Mouse (Mus musculus): ENCODE results near the gene Cbfb. TPM values are rescaled to one million over a fixed set of nuclear protein-coding genes. Genes with fewer than 3 reads are reported as not detected.
"Not testable (repeated sequence)": the region's sequence is repeated elsewhere in the genome, so short reads cannot be mapped to it uniquely, and the experiment has no call there.

Cbfb gene
- 10 to 100 TPM; 39.8 to 46.9 TPM for total RNA-seq (2021)
- long read RNA-seq, experiment 1, transcript Cbfb-201 (6 exons, 2,883 nt) = minor isoform, 11 of 40 reads
- long read RNA-seq, experiment 1, transcript Cbfb-202 (6 exons, 2,891 nt) = major isoform, 19 of 40 reads
- long read RNA-seq, experiment 1, partial matches to known transcripts = 3 of 40 reads
- long read RNA-seq, experiment 1, other reads (novel, unspliced or antisense) = 5 of 40 reads
- long read RNA-seq, experiment 2, transcript Cbfb-201 (6 exons, 2,883 nt) = minor isoform, 11 of 47 reads
- long read RNA-seq, experiment 2, transcript Cbfb-202 (6 exons, 2,891 nt) = major isoform, 23 of 47 reads
- long read RNA-seq, experiment 2, partial matches to known transcripts = 5 of 47 reads
- long read RNA-seq, experiment 2, other reads (novel, unspliced or antisense) = 7 of 47 reads

DNA sequence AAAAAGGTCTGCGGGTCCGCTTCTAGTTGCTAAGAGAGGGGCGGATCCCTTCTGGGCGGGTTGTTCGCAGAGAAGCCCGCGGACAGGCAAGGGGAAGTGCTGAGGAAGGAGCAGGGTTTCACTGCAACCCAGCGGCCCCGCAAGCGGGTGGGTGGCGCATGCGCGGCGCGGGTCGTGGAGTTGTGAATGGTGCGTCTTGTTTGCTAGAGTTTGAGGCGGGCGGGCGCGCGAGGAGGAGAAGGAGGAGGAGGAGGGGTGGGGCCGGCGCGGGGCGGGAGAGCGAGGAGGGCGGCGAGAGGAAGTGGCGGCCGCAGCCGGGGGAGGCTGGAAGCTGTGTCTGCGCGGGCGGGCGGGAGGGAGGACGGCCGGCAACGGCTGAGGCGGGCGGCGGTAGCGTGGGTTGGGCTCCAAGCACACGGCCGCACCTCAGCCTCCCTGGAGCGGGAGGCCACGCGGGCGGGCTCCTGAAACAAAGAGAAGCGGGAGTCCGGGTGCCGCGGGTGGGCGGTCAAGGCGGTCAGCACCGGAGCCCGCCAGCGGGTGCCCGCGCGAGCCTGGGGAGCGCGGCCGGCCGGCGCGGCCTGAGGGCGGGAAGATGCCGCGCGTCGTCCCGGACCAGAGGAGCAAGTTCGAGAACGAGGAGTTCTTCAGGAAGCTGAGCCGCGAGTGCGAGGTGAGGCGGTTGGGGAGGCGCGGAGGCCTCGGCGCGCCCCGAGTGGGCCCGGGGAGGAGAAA is at the start of gene Cbfb:
Gene Cbfb (plus strand): TSS at position 294 of the 735 bp plus-strand sequence.
- DNase-seq = peak; percentile 97

DNA sequence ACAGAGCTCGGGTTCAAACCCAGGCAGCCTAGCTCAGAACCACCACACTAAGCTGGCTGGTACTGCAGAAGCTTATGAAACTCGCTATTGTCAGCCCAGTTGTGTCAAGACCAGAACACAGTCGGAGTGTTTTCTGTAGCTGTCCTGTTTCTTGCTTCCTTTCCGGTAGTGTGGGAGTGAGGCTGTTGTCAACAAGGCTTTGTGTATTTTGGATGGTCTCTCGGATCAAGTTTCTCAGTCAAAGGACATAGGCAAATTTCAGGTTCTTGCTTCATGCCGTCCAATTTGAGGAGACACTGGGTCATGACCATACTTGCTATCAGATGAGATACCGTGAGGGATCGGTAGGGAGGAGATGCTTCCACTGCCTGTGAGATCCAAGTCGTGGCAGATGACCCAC is 40.6 kb upstream of the Cbfb start:
- DNase-seq = no peak

DNA sequence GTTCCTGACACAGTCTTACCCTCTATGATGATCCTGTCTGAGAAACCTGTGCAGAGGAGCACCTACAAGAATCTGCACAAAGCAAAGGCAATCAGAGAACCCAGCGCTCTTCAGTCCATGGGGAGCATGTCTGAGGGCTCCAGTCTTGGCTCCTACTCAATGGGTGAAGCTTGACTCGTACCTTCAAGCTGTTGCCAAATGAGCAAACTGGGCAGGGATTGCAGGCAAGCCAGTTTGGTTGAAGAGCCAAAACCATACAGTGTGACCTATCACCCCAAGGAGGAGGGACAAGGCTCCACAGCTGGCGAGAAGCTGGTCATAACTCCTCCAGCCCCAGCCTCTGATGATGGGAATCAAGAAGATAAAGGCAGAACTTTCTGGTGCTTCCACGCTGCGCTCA is 39.0 kb upstream of the Cbfb start, which contains the start of gene Ces4a:
Gene Ces4a (plus strand): TSS at position 292 of the 400 bp plus-strand sequence.
- DNase-seq = no peak

DNA sequence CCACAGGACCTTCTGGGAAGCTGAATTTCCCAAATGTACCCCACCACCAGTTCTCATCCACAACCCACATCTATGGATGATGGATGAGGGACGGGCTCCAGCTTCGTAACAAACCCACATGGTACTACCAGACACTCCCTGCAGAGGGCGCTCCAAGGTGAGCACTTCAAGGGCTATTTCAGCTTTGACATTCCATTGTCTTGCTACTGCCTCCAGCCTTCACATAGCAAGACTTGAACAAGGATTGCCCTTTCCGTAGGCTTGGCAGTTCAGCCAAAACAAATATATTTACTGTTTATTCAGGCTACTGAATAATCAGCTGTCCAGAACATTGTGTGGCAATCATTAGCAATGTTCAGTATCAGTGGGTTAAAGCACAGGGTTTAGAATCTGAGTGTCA is 32.1 kb upstream of the Cbfb start:
- peak; percentile 84 for DNase-seq

DNA sequence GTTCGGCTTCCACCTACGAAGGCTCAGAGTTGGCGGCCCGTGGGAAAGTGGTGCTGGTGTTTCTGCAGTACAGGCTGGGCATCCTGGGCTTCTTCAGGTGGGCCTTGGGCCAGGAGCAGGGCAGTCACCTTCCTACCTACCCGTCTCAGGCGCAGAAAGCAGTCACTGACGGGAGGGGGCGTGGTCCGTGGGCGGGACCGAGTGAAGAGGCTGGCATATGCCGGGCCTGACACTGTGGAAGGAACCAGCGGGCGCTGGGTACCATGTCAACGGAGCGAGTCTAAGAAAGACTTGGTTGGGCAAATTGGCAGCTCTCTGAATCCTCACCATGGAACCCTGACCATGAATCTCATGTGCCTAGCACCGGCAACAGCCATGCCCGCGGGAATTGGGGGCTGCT is 28.1 kb upstream of the Cbfb start:
- DNase-seq = no peak

DNA sequence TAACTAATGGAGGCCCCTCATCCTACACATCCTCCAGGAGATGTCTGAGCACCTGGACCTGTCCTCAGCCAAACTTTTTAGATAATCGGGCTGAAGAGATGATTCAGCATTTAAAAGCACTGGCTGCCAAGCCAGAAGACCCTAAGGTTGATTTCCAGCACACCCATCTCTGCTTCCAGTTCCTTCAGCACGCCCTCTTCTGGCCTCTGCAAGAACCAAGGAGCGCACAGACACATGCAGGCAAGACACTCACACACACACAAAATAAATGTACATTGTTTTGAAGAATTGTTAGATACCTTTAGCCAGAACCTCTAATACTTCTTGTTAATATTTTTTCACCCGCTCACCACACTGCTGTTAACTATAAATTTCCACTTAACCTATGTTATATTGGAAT is 18.8 kb upstream of the Cbfb start:
- DNase-seq = no peak

DNA sequence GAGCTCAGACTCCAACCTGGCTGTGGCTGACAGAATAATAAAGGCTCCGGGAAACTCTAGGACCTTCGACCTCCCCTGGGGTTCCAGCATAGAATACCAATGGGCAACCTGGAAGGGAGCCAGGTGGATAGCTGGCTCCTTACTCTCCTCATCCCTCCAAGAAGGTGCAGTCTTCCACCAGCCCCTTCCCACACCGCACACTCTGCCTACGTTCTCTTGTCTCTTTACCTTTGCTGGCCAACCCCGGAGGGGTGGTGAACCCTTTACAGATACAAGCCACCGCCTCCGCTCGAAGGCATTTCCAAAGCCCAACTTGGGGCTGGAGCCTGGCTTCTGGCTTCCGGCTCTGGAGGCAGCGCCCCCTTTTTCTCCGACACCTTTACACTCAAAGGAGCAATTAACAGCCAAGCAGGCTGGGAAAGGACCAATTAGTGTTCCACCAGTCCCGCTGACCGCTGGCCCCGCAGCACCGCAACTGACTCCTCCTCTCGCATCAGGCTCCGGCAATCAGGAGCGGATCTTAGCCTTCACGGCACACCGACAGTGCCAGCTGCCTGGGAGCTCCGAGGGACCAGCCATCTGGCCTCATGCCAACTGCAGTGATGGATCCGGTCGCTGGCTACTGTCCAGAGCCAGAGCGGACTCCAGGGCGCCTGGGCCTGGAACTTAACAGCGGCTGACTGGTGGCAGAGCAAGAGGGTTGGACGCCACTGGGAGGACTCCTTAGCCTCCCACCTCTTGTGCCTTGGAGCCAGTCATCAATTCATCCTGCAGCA is 17.7 kb upstream of the Cbfb start:
- peak; percentile 88 for DNase-seq

DNA sequence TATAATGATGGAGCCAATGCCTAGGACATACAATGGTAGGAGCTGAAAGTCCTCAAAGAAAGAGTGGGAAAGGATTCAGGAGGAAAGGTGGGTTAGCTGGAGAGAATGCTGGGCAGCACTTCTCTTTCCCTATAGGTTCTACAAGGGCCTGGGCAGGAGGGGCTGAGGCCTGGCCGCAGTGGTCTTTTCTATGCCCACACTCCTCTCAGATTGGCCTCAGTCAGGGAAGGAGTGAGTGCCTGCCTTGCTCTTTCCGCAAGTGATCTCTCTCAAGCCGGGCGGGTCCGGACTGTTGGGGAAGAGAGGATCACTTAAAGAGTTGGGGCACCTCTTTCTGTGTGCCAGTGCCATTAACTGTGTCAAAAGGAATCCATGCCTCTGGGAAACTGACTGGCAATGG is 16.2 kb upstream of the Cbfb start:
- no peak for DNase-seq

DNA sequence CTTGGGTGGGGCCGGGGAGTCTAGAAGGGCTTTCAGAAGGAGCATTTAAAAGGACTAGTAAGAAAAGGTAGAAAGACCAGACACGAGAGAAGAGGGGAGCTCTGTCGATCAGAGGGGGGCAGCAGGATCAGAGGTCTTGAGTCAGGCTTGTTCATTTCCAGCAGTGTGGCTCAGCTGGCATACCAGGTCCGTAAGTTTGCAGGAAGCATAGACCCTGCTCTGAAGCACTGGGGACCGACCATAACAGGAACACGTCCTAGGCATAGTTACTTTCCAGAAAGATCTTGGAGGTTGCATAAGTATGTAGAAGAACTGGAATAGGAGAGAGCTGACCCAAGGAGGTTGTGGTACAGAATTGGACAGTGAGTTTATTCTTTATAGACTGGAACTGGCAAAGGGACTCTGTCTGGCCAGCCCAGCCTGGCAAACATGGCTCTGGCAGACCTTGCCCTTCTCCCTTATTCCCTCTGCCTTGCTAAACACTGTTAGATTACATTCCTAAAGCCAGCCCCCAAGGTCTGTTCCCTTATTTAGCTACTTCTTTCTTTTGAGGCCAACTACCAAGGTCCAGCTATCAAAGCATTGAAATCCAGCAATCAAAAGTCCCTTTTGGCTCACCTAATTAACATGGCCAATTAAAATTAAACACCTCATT is 15.3 kb upstream of the Cbfb start:
- no peak for DNase-seq

DNA sequence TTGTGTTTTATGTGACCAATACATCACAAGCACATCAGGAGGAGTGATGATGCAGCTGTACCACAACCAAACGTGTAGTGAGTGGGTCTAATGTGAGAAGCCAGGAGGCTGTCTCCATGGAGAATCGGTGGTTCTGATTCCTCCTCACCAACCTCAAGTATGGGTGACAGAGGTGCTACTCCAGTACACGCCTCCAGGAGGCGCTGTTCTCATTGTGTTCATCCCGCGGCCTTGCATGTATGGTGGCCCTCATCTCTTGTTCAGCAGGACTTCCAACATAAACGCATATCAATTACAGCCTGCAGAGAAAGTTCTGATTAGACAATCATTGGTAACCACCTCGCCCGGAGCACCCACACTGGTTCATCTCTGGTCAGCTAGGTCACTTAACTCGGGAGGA is 12.9 kb upstream of the Cbfb start:
- DNase-seq = peak; percentile 56

DNA sequence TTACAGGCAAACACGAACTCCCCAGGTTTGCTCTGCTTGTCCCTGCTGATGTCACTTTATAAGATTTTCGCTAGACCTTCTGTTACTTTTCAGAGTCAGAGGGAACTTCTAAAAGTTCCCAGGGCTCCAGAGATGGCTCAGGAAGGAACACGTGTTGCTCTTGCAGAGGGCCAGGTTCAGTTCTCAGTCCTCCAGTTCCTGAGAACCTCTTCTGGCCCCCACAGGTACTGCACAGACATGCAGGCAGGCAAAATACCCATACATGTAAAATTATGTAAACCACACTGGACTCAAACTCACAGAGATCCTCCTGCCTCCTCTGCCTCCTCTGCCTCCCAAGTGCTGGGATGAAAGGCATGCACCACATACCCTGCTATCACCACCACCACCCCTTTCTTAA is 12.4 kb upstream of the Cbfb start:
- DNase-seq = no peak

DNA sequence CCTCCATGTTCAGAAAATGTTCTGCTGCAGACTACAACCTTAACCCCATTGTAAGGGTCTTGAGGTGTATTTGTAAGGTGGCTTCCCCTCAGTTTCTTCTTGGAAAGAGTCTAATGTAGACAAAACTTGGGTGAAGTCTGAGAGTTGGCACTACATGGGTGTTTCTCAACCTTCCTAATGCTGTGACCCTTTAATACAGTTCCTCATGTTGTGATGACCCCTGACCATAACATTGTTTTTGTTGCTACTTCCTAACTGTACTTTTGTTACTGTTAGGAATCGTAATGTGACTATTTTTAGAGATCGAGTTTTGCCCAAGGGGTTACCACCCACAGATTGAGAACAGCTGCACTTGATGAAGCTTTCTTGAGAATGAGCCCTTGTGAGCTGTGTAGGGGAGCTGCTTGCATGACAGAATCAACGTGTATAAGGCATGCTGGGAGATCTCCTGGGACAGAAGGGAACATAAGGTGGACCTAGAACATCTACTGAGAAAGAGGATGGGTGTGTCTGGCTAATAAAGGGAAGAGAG is 9.3 kb upstream of the Cbfb start:
- no peak for DNase-seq

DNA sequence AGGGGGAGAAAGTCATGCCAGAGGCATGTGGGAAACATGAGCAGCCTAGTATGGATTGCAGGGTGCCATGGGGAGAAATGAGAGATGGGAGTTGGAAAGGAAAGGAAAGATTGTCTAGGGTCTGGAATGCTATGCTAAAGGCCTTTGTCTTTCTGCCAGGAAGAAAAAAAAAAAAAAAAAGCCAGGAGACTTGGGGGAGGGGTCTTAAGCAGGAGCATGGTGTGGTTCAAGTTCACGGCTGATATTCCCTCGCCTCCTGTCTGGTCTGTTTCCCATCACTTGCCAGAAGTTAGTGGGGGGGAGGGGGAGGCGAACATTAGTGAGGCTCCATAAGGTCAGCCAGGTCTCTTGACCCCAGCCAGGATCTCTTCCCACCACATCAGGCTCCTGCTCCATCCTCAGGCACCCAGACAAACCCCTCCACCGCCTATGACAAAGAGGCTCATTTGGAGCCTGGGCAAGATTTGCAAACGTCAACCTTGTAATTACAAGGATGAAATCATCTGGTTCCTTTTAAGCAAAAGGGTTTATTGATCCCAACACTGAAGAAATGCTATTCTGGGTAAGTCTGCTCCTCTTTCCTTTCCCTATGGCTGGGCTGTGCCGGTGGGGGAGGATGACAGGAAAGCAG is 6.1 kb upstream of the Cbfb start:
- no peak for DNase-seq

DNA sequence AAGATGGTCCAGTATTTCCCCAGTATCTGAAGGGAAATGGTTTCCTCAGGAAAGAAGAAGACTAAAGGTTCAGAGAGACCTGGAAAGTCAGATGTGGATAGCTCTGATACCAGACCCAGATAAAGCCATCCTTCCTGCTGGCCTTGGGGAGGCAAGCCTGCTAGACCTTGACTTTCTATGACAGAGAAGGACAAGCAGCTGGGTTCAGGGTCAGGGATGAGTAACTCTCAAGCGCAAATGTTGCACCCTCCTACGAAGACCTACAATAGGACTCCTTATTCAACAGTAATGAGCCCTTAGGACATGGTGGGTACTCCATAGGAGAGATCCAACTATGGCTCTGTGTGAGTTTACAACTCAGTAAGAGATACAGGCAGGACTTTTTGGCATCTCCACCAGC is 5.3 kb upstream of the Cbfb start:
- DNase-seq = no peak

DNA sequence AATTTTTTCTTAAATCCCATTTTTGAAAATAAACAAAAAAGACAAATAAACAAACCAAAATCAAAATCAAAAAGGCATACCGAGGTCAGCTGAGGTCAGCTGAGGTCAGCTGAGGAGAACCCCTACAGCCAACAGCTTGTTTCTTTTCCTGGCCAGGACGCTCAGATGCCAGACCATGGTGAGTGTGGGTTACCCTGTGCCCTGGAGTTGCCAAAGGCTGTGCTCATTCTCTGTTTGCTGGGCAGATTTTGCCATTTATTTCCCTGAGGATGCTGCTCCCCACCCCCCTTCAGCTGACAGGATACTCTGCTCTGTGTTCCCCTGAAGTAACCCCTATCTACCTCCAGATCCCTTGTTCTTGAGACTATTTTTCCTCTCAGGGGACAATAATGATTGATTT is 3.4 kb upstream of the Cbfb start:
- DNase-seq = no peak

DNA sequence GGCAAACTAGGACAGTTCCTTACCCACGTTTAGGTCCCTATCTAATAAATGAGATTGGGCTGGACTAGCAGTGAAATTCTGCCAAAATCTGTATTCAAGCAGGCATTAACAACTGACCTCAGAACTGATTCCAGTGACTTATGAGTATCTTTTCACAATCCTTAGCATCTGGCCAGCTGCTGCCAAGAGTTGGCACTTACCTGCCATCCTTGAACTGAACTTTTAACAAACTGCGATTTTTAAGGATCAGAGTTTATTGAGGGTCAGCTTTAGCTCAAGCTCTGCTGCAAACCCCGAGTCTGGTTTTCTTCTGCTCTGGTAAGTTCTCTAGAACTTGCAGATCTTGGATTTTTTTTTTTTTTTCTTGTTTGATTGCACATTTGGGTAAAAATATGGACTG is 892 bp upstream of the Cbfb start:
- DNase-seq = no peak

DNA sequence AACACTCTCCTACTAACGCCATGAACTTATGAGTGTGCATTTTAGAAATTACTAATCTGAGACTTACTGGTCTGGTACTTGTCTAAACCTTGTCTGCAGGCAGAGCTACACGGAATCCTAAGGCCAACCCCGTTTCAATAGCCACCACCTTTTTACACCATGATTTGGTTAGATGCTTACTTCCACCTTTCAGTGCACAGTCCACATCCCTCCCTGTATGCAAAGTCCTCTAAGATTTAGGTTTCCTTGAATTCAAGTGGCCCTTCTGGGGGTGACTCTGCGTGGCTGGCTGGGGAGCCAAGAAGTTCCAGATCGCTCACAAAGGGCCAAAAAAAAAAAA is 463 bp upstream of the Cbfb start:
- DNase-seq = no peak

DNA sequence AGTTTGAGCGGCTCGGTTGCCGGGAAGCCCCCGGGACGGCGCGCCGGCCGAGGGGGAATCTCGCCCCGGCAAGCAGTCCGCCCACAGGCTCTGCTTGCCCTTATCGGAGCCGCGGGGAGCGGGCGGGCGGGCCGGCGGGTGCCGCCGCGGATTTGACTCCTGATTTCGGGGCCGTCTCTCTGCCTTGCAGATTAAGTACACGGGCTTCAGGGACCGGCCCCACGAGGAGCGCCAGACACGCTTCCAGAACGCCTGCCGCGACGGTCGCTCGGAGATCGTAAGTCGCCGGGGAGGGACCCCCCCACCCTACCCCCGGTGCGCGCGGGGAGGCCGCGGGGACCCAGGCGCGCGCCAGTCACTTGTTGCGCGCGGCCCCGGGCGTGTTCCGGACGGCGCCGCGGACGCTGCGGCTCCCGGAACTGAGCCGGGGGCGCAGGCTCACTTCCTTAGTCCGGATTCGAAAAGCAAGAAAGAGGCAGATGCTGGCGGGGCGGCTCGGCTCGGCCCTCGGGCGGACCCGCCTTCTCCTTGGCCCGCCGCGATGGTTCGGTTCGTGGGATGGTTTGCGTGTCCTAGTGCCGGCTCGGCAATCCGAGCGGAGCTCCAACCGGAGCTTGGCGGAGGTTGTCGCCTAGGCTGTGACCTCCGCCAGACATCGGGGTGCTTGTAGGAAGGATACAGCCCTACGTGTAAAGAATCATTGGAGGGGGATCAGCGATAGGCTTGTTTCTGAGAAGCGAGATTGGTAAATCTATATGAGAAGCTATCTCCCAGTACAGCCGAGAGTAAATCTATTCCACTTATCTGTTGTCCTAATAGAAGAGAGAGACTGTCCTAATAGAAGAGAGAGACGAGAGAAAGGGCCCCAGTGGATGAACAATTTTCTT is 885 bp downstream of the Cbfb start:
- DNase-seq = peak; percentile 67

DNA sequence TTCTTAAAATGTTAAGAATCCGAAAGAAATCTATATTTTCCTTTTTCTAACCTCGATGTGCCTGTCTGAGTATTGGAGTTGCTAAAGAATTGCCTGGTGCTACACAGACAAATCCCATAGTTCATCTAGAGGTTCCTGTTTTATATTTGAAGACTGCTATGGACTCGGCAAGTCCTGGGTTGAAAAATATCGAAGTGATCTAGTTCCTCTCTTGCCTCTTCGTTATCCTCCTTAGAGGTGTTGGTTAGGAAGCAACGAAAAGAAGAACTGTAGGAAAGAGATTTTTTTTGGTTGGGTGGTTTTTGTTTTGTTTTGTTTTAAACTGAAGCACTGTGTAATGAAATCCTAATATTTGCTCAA is 1.5 kb downstream of the Cbfb start:
- DNase-seq = no peak

DNA sequence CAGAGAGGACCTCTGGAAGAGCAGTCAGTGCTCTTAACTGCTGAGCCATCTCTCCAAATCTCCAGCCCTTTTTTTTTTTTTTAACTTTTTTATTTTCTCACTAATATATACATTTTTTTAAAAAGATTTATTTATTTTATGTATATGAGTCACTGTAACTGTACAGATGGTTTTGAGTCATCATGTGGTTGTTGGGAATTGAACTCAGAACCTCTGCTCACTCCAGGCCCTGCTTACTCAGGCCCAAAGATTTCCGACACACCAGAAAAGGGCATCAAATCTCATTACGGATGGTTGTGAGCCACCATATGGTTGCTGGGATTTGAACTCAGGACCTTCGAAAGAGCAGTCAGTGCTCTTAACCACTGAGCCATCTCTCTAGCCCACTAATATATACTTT is 4.8 kb downstream of the Cbfb start:
- DNase-seq = not testable (repeated sequence)
